Mouse (Mus musculus) stomach, embryonic 15.5 days (tissue): ENCODE measurements around the gene Zdhhc12. TPM values are rescaled to one million over a fixed set of nuclear protein-coding genes. Genes with fewer than 3 reads are reported as not detected.

Experiments used
- ATAC-seq: fragments of 200-750 bp; cut with Nextera tagmentation; 2 replicates; pipeline ENCODE4 v1.8.0; 2017; ENCODE audit warnings: low read depth, moderate number of reproducible peaks, moderate TSS enrichment; ENCODE audit not compliant: insufficient read depth, low FRiP score
- H3K27ac ChIP-seq: fragments of 300-500 bp; sonication (generic); 2 replicates; pipeline ENCODE4 v1.5.1; 2015; ENCODE audit warnings: mild to moderate bottlenecking, inconsistent platforms
- H3K27me3 ChIP-seq: fragments of 300-500 bp; sonication (generic); replicated peaks from 2 replicates; pipeline ENCODE4 v1.6.1; 2015; ENCODE audit warnings: inconsistent platforms
- H3K36me3 ChIP-seq: fragments of 300-500 bp; sonication (generic); 2 replicates; pipeline ENCODE4 v1.6.1; 2015; ENCODE audit warnings: inconsistent platforms
- H3K4me1 ChIP-seq: fragments of 300-500 bp; sonication (generic); 2 replicates; pipeline ENCODE4 v1.6.1; 2015; ENCODE audit warnings: inconsistent platforms
- H3K4me2 ChIP-seq: fragments of 300-500 bp; sonication (generic); 2 replicates; pipeline ENCODE4 v1.6.1; 2015; ENCODE audit warnings: mild to moderate bottlenecking, inconsistent platforms
- H3K4me3 ChIP-seq: fragments of 300-500 bp; sonication (generic); replicated peaks from 2 replicates; pipeline ENCODE4 v1.5.1; 2015; ENCODE audit warnings: inconsistent platforms
- H3K9ac ChIP-seq: fragments of 300-500 bp; sonication (generic); 2 replicates; pipeline ENCODE4 v1.6.1; 2015; ENCODE audit warnings: inconsistent platforms
- H3K9me3 ChIP-seq: fragments of 300-500 bp; sonication (generic); 2 replicates; pipeline ENCODE4 v1.6.1; 2016; ENCODE audit warnings: inconsistent platforms
- WGBS: fragments of 180-500 bp; shearing (Covaris S2); methylation state at CpG from one replicate; pipeline ENCODE4 v1.1.7; 2015; 5-methylcytosine and 5-hydroxymethylcytosine counted together
- polyA plus RNA-seq: library from polyadenylated mRNA; unstranded; fragments of >200 nt; fragmentation: Nextera tagmentation; extraction: Ambion mirVana; gene quantifications from 2 replicates; pipeline ENCODE4 v1.2.1, GENCODE M21; 2015

Zdhhc12 gene
- polyA plus RNA-seq, 1 experiment from 2014 or later: 47.1 TPM

DNA sequence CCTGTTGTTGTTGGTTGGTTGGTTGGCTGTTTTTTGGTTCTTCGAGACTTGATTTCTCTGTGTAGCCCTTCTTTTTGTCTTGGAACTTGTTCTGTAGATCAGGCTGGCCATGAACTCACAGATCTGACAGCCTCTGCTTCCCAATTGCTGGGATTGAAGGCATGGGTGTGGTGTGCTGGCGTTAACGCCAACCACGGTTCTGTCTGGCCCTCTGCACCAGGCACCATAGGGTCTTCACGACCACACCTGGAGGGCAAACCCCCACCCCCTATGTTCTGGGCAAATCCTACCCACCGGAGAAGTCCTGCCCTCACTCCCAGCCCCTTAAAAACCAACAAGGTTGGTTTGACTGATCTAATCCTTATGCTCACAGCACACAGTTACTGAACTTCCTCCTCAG is 16.5 kb downstream of the Zdhhc12 start:
- no peak; the same call in 1 of the 2 replicates for ATAC-seq
- Histone ChIP-seq H3K4me3 (peak overlapping the region; percentile 70), H3K4me1 (peaks cover 12% of the 10 kb centered on the region; the same call in 1 of the 2 replicates), H3K4me2 (peak overlapping the region; percentile 97), H3K27me3 (no peaks in the 10 kb centered on the region), H3K9me3 (no peaks in the 10 kb centered on the region), H3K36me3 (0 out of 2 replicates have a peak, but pooled peaks cover 6% of the 10 kb centered on the region), H3K27ac (peak overlapping the region; percentile 92), H3K9ac (no peak overlapping the region)
- WGBS: 67% methylated on average over 6 of the region's 6 CpGs

DNA sequence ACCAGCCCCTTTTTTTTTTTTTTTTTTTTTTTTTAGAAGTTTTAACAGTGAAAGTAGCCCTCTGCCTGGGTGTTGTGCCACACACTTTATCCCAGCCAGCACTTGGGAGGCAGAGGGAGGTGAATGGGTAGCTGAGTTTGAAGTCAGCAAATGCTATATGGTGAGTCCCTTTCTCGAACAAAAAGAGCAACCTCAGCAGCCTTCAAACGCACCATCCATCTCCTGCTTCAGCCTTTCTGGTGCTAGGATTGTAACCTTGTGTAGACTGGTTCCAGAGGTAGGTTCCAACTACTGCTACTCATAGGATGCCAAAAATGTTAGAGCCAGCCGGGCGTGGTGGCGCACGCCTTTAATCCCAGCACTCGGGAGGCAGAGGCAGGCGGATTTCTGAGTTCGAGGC is 17.0 kb downstream of the Zdhhc12 start:
- no peak overlapping the region for H3K4me3 ChIP-seq
- no peak overlapping the region for H3K9ac ChIP-seq
- H3K27me3 ChIP-seq: no peaks in the 10 kb centered on the region
- no peak overlapping the region for H3K4me2 ChIP-seq
- H3K36me3 ChIP-seq: 0 out of 2 replicates have a peak, but pooled peaks cover 6% of the 10 kb centered on the region
- WGBS: 90% methylated on average over 9 of the region's 9 CpGs
- no peaks in the 10 kb centered on the region for H3K9me3 ChIP-seq
- H3K27ac ChIP-seq: no peak overlapping the region
- peaks cover 12% of the 10 kb centered on the region; the same call in 1 of the 2 replicates for H3K4me1 ChIP-seq
- no peak for ATAC-seq

GRCm38 (mm10) chr2:30075625-30076024 is 17.8 kb downstream of the Zdhhc12 start:
- no peak overlapping the region for H3K4me3 ChIP-seq
- H3K27me3 ChIP-seq: no peaks in the 10 kb centered on the region
- no peak for ATAC-seq
- H3K4me1 ChIP-seq: peaks cover 12% of the 10 kb centered on the region; the same call in 1 of the 2 replicates
- no peak overlapping the region for H3K27ac ChIP-seq
- H3K9me3 ChIP-seq: no peaks in the 10 kb centered on the region
- 51% methylated on average over 3 of the region's 3 CpGs for WGBS
- no peak overlapping the region for H3K4me2 ChIP-seq
- H3K9ac ChIP-seq: no peak overlapping the region
- 0 out of 2 replicates have a peak, but pooled peaks cover 7% of the 10 kb centered on the region for H3K36me3 ChIP-seq

DNA sequence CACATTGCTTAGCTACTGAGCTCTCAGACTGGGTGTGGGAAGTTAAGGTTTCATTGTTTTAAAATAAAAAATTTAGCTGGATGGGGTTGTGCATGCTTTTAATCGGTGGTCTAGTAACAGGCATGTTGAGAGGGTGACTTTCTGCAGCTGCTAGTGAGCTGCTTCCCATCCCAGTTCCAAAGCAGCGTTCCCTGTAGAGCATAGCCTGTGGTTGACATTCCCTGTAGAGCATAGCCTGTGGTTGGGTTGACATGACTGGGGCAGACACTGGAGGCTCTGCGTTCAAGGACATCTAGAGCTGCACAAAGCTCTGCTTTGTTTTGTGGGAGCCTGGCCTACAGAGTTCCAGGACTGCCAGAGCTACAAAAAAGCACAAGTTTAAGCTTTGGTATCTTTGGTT is 20.2 kb downstream of the Zdhhc12 start:
- Histone ChIP-seq H3K36me3 (peaks cover 26% of the 10 kb centered on the region), H3K4me1 (peaks cover 8% of the 10 kb centered on the region; the same call in 1 of the 2 replicates)
- WGBS: 70% methylated on average over 3 of the region's 3 CpGs

DNA sequence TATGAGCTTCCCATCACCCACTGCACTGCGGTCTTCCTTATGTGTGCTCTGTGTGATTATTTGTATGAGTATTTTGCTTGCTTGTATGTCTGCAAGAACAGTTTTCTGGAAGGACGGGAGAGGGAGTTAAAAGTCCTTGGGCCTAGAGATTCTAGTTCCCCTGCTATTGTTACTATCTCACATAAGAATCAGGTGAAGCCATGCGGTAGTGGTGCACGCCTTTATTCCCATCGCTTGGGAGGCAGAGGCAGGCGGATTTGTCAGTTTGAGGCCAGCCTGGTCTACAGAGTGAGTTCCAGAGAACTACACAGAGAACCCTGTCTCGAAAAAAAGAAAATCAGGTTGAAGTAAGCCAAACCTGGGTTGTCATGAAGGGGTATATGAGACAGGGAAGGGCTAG is 20.6 kb downstream of the Zdhhc12 start:
- Histone ChIP-seq H3K27me3 (no peaks in the 10 kb centered on the region), H3K4me3 (no peak overlapping the region), H3K4me2 (no peak overlapping the region), H3K9me3 (no peaks in the 10 kb centered on the region), H3K27ac (no peak overlapping the region), H3K36me3 (peaks cover 26% of the 10 kb centered on the region), H3K4me1 (peaks cover 10% of the 10 kb centered on the region; the same call in 1 of the 2 replicates), H3K9ac (no peak overlapping the region)
- ATAC-seq: no peak
- WGBS: 76% methylated on average over 7 of the region's 7 CpGs

More for the DNA sequence above, 20.2 kb downstream of the Zdhhc12 start:
- no peak overlapping the region for H3K4me3 ChIP-seq
- no peak for ATAC-seq
- no peaks in the 10 kb centered on the region for H3K9me3 ChIP-seq
- no peak overlapping the region for H3K27ac ChIP-seq
- no peaks in the 10 kb centered on the region for H3K27me3 ChIP-seq
- no peak overlapping the region for H3K4me2 ChIP-seq
- no peak overlapping the region for H3K9ac ChIP-seq

GRCm38 (mm10) chr2:30067962-30068361 is 25.5 kb downstream of the Zdhhc12 start:
- H3K4me2 ChIP-seq: peak overlapping the region; percentile 60
- H3K4me1 ChIP-seq: peaks cover 23% of the 10 kb centered on the region
- H3K27me3 ChIP-seq: no peaks in the 10 kb centered on the region
- peak overlapping the region; percentile 99; the same call in 1 of the 2 replicates for H3K9ac ChIP-seq
- 0 out of 2 replicates have a peak overlapping the region, but pooled peaks have one; percentile 99 for H3K27ac ChIP-seq
- 18% methylated on average over 7 of the region's 7 CpGs for WGBS
- peaks cover 26% of the 10 kb centered on the region for H3K36me3 ChIP-seq
- no peaks in the 10 kb centered on the region for H3K9me3 ChIP-seq
- no peak for ATAC-seq
- peak overlapping the region; percentile 100 for H3K4me3 ChIP-seq

GRCm38 (mm10) chr2:30067031-30067888 is 26.2 kb downstream of the Zdhhc12 start:
- H3K27ac ChIP-seq: peak overlapping the region; percentile 99
- H3K27me3 ChIP-seq: no peaks in the 10 kb centered on the region
- H3K4me3 ChIP-seq: peak overlapping the region; percentile 100
- H3K9ac ChIP-seq: peak overlapping the region; percentile 99
- H3K36me3 ChIP-seq: peaks cover 20% of the 10 kb centered on the region
- H3K4me1 ChIP-seq: peaks cover 23% of the 10 kb centered on the region
- ATAC-seq: no peak; the same call in 1 of the 2 replicates
- H3K9me3 ChIP-seq: no peaks in the 10 kb centered on the region
- WGBS: under 1% methylated on average over 51 of the region's 69 CpGs
- peak overlapping the region; percentile 60 for H3K4me2 ChIP-seq

GRCm38 (mm10) chr2:30066046-30066901 is 27.2 kb downstream of the Zdhhc12 start:
- no peaks in the 10 kb centered on the region for H3K27me3 ChIP-seq
- H3K9ac ChIP-seq: peak overlapping the region; percentile 99
- H3K4me2 ChIP-seq: peak overlapping the region; percentile 88
- peak; percentile 93 for ATAC-seq
- H3K27ac ChIP-seq: peak overlapping the region; percentile 99
- H3K4me3 ChIP-seq: peak overlapping the region; percentile 100
- peaks cover 23% of the 10 kb centered on the region for H3K4me1 ChIP-seq
- H3K9me3 ChIP-seq: no peaks in the 10 kb centered on the region
- under 1% methylated on average over 59 of the region's 101 CpGs for WGBS
- H3K36me3 ChIP-seq: peaks cover 20% of the 10 kb centered on the region

GRCm38 (mm10) chr2:30064298-30064697 is 29.1 kb downstream of the Zdhhc12 start:
- Histone ChIP-seq H3K27ac (peak overlapping the region; percentile 97; the same call in 1 of the 2 replicates), H3K4me2 (peak overlapping the region; percentile 87), H3K9me3 (no peaks in the 10 kb centered on the region), H3K9ac (no peak overlapping the region), H3K36me3 (peaks cover 8% of the 10 kb centered on the region; the same call in 1 of the 2 replicates), H3K27me3 (no peaks in the 10 kb centered on the region), H3K4me1 (peaks cover 23% of the 10 kb centered on the region), H3K4me3 (peak overlapping the region; percentile 64; the same call in 1 of the 2 replicates)
- 31% methylated on average over 3 of the region's 3 CpGs for WGBS
- no peak for ATAC-seq

GRCm38 (mm10) chr2:30063791-30064190 is 29.7 kb downstream of the Zdhhc12 start:
- no peaks in the 10 kb centered on the region for H3K27me3 ChIP-seq
- peak overlapping the region; percentile 97 for H3K27ac ChIP-seq
- 13% methylated on average over 2 of the region's 3 CpGs for WGBS
- ATAC-seq: no peak
- no peaks in the 10 kb centered on the region for H3K9me3 ChIP-seq
- H3K4me3 ChIP-seq: peak overlapping the region; percentile 64
- H3K4me1 ChIP-seq: peaks cover 23% of the 10 kb centered on the region
- H3K9ac ChIP-seq: no peak overlapping the region
- peaks cover 4% of the 10 kb centered on the region; the same call in 1 of the 2 replicates for H3K36me3 ChIP-seq
- peak overlapping the region; percentile 87 for H3K4me2 ChIP-seq

GRCm38 (mm10) chr2:30063235-30063634 is 30.2 kb downstream of the Zdhhc12 start:
- H3K4me1 ChIP-seq: peaks cover 22% of the 10 kb centered on the region
- H3K4me3 ChIP-seq: peak overlapping the region; percentile 64
- H3K27ac ChIP-seq: peak overlapping the region; percentile 97
- H3K36me3 ChIP-seq: no peaks in the 10 kb centered on the region
- peak overlapping the region; percentile 87 for H3K4me2 ChIP-seq
- H3K9me3 ChIP-seq: no peaks in the 10 kb centered on the region
- peak overlapping the region; percentile 67 for H3K9ac ChIP-seq
- H3K27me3 ChIP-seq: no peaks in the 10 kb centered on the region
- WGBS: 6% methylated on average over 8 of the region's 8 CpGs
- ATAC-seq: no peak
